ENCODE assay signal across 33 mouse cellular contexts in genomic region chr5:58556770-58557169, GRCm38 (mm10).
"Had no signal": no experiment of that assay in that cellular context is flagged by ENCODE, and none has a peak within 500 bp of the region (broad histone marks: within the 10 kb centered on the region; RNA-seq: fewer than 3 reads in every experiment).

No protein-coding gene starts in this region.

- H3K4me2 ChIP-seq: limb, embryonic 12.5 days; limb, embryonic 13.5 days; limb, embryonic 15.5 days; liver, embryonic 11.5 days; liver, embryonic 12.5 days; liver, embryonic 13.5 days; liver, embryonic 15.5 days; lung, embryonic 14.5 days; lung, embryonic 15.5 days; midbrain, embryonic 11.5 days; midbrain, embryonic 12.5 days; midbrain, embryonic 13.5 days; midbrain, embryonic 15.5 days; neural tube, embryonic 12.5 days; neural tube, embryonic 13.5 days had no signal

- H3K36me3 ChIP-seq: limb, embryonic 10.5 days; limb, embryonic 12.5 days; limb, embryonic 13.5 days; limb, embryonic 15.5 days; liver, embryonic 12.5 days; liver, embryonic 13.5 days; liver, embryonic 15.5 days; lung, embryonic 15.5 days; midbrain, embryonic 10.5 days; midbrain, embryonic 12.5 days; midbrain, embryonic 13.5 days; midbrain, embryonic 15.5 days; neural tube, embryonic 12.5 days; neural tube, embryonic 13.5 days had no signal

- H3K9me3 ChIP-seq: limb, embryonic 10.5 days; limb, embryonic 12.5 days; limb, embryonic 13.5 days; limb, embryonic 15.5 days; liver, embryonic 12.5 days; liver, embryonic 13.5 days; liver, embryonic 15.5 days; lung, embryonic 15.5 days; megakaryocyte, embryonic 14.5 days; midbrain, embryonic 10.5 days; midbrain, embryonic 12.5 days; midbrain, embryonic 13.5 days; midbrain, embryonic 15.5 days; neural tube, embryonic 12.5 days; neural tube, embryonic 13.5 days had no signal

- DNase-seq: left cerebral cortex, postnatal 4 days; liver; liver, embryonic 13.5 days; liver, postnatal 0 days; lung, adult 18-20 months; lung, adult 2 months; lung, embryonic 14.5 days; lung, postnatal 10 days; lung, postnatal 14 days; lung, postnatal 36 days; lung, postnatal 4 days; midbrain, embryonic 14.5 days had no signal

- ATAC-seq: liver, embryonic 12.5 days; liver, postnatal 0 days; lung, postnatal 0 days; midbrain, embryonic 13.5 days; midbrain, embryonic 15.5 days; midbrain, embryonic 16.5 days had no signal

- H3K4me1 ChIP-seq: limb, embryonic 10.5 days; limb, embryonic 12.5 days; limb, embryonic 13.5 days; limb, embryonic 15.5 days; liver, embryonic 12.5 days; liver, embryonic 13.5 days; liver, embryonic 15.5 days; lung, embryonic 15.5 days; megakaryocyte, embryonic 14.5 days; midbrain, embryonic 10.5 days; midbrain, embryonic 12.5 days; midbrain, embryonic 13.5 days; midbrain, embryonic 15.5 days; neural tube, embryonic 12.5 days; neural tube, embryonic 13.5 days had no signal

- H3K4me3 ChIP-seq: limb, embryonic 10.5 days; limb, embryonic 12.5 days; limb, embryonic 13.5 days; limb, embryonic 15.5 days; liver, embryonic 12.5 days; liver, embryonic 13.5 days; liver, embryonic 15.5 days; lung, embryonic 15.5 days; megakaryocyte, embryonic 14.5 days; midbrain, embryonic 10.5 days; midbrain, embryonic 12.5 days; midbrain, embryonic 13.5 days; midbrain, embryonic 15.5 days; myocyte; neural tube, embryonic 12.5 days; neural tube, embryonic 13.5 days had no signal

- H3K27me3 ChIP-seq: limb, embryonic 12.5 days; limb, embryonic 13.5 days; limb, embryonic 15.5 days; liver, embryonic 12.5 days; liver, embryonic 13.5 days; liver, embryonic 15.5 days; lung, embryonic 15.5 days; megakaryocyte, embryonic 14.5 days; midbrain, embryonic 12.5 days; midbrain, embryonic 13.5 days; midbrain, embryonic 15.5 days; neural tube, embryonic 12.5 days; neural tube, embryonic 13.5 days had no signal

- H3K27ac ChIP-seq: limb, embryonic 10.5 days; limb, embryonic 12.5 days; limb, embryonic 13.5 days; limb, embryonic 15.5 days; liver, embryonic 12.5 days; liver, embryonic 13.5 days; liver, embryonic 14.5 days; liver, embryonic 15.5 days; lung, embryonic 15.5 days; macrophage; midbrain, embryonic 10.5 days; midbrain, embryonic 12.5 days; midbrain, embryonic 13.5 days; midbrain, embryonic 15.5 days; neural tube, embryonic 12.5 days; neural tube, embryonic 13.5 days had no signal

- H3K9ac ChIP-seq: limb, embryonic 12.5 days; limb, embryonic 13.5 days; limb, embryonic 15.5 days; liver, embryonic 12.5 days; liver, embryonic 13.5 days; liver, embryonic 14.5 days; liver, embryonic 15.5 days; liver, postnatal 0 days; lung, embryonic 14.5 days; lung, embryonic 15.5 days; midbrain, embryonic 12.5 days; midbrain, embryonic 13.5 days; midbrain, embryonic 15.5 days; neural tube, embryonic 12.5 days; neural tube, embryonic 13.5 days had no signal
